Mouse (Mus musculus) retina, postnatal 7 days (tissue): Measurements from ENCODE around the gene Vmn1r93.
"Not testable (repeated sequence)": the region's sequence is repeated elsewhere in the genome, so short reads cannot be mapped to it uniquely, and the experiment has no call there.

ENCODE experiments used
- DNase-seq: peaks from one replicate; pipeline ENCODE4 v3.0.0-alpha.2; 2012; ENCODE audit warnings: low read depth, low spot score

Vmn1r93 gene

GRCm38 (mm10) chr7:20138988-20139387, at the start of gene Vmn1r93:
Gene Vmn1r93 (minus strand): TSS chr7:20139088.
- not testable (repeated sequence) for DNase-seq

GRCm38 (mm10) chr7:20168277-20168676, 29.4 kb upstream of the Vmn1r93 start, which contains the start of gene Vmn1r94:
Gene Vmn1r94 (minus strand): TSS chr7:20168377.
- not testable (repeated sequence) for DNase-seq

- not testable (repeated sequence) for DNase-seq
Measured at GRCm38 (mm10) chr7:20122479-20122878, 16.4 kb downstream of the Vmn1r93 start, which contains the start of gene Gm16442. Gene Gm16442 (minus strand): TSS chr7:20122579.

GRCm38 (mm10) chr7:20099380-20099779, 39.5 kb downstream of the Vmn1r93 start, which contains the start of gene Vmn1r91:
Gene Vmn1r91 (plus strand): TSS chr7:20099680.
- not testable (repeated sequence) for DNase-seq
